Mouse (Mus musculus) Patski (cell line): Measurements from ENCODE around the gene Emilin3. TPM values are rescaled to one million over a fixed set of nuclear protein-coding genes. Genes with fewer than 3 reads are reported as not detected.

ENCODE experiments used
- ATAC-seq: fragments of 100-300 bp; one replicate; pipeline ENCODE4 v1.8.0; 2021
- CTCF ChIA-PET: fragments of 350-600 bp; sonication (Branson Sonifier 250); formaldehyde crosslinking; loops from one replicate; lab custom pipeline; 2022; ENCODE audit warnings: inconsistent platforms; lab: Charles Lee
- POLR2A ChIA-PET: fragments of 350-600 bp; sonication (Branson Sonifier 250); formaldehyde crosslinking; loops from one replicate; lab custom pipeline; 2022; ENCODE audit warnings: antibody characterized with exemption, inconsistent platforms; lab: Charles Lee
- DNase-seq: peaks from one replicate; pipeline ENCODE4 v3.0.0-alpha.2; 2011; ENCODE audit warnings: low read depth, low spot score
- H3K27me3 ChIP-seq: fragments of 371-371 bp; one replicate; pipeline ENCODE4 v1.5.1; 2021
- CTCF ChIP-seq: fragments of 100-300 bp; IDR thresholded peaks from one replicate; pipeline ENCODE4 v1.5.1; 2021
- in situ Hi-C: fragments of 300-500 bp; cut with MboI; formaldehyde crosslinking; loops from 3 replicates; pipeline ENCODE4 v1.11.1; 2018; ENCODE audit warnings: low pct_unique_long_range_greater_than_20kb, mixed read lengths
- polyA plus RNA-seq: library from polyadenylated mRNA; unstranded; gene quantifications from one replicate; pipeline ENCODE4 v1.2.3, GENCODE M21; 2021

Emilin3 gene
- polyA plus RNA-seq, 1 experiment from 2014 or later, result not detected

DNA sequence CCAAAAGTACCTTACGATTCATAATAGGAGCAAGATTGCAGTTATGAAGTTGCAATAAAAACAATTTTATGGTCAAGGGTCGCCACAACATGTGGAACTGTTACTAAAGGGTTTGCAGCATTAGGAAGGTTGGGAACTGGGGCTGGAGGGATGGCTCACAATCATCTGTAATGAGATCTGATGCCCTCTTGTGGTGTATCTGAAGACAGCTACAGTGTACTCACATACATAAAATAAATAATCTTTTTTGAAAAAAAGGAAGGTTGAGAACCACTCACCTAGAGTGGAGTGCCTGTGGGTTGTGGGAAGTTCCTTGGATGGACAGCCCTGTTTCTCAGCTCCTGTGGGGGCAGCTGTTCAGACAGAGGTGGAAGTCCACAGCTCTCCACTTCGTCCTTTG lies 30.3 kb upstream of the Emilin3 start:
- DNase-seq (no peak), ATAC-seq (no peak)
- ChIA-PET CTCF (interaction anchor here (1.4 to 2.3 kb wide), 2 partner anchors 10 to 14 kb away, joined by 7 to 8 read pairs; no protein-coding TSS in a partner anchor), POLR2A (no interaction called here)
- TF ChIP-seq CTCF, result no peak
- H3K27me3 ChIP-seq, result no peaks in the 10 kb centered on the region
- in situ Hi-C loops, result no loop called here

- H3K27me3 ChIP-seq, result no peaks in the 10 kb centered on the region
- ChIA-PET CTCF (interaction anchor here (1.1 to 2.3 kb wide), 4 partner anchors 15 to 242 kb away, joined by 3 to 8 read pairs (median 3); no protein-coding TSS in a partner anchor), POLR2A (interaction anchor here (0.7 kb wide), 1 partner anchor 14 kb away, joined by 3 read pairs; no protein-coding TSS in a partner anchor)
- in situ Hi-C loops, result no loop called here
- no peak for ATAC-seq
- no peak for DNase-seq
- no peak for TF ChIP-seq CTCF
These were observed 29.0 kb upstream of the Emilin3 start for GRCm38 (mm10) chr2:160940930-160941709.

DNA sequence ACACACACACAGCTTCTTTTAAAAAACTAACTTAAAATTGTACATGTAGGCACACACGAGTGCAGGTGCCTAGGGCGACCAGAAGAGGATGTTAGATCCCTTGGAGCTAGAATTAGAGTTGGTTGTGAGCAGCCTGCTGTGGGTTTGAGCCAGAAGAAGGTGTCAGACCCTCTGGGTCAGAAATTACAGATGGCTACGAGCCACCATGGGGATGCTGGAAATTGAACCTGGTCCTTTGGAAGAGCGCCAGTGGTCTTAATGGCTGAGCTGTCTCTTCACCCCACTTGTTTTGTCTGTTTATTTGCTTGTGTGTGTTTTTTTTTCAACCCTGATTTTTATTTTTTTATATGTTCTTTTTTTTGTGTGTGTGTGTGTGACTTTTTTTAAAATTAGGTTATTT lies 22.3 kb upstream of the Emilin3 start:
- CTCF ChIA-PET, result interaction anchor here (0.7 kb wide), 1 partner anchor 22 kb away, joined by 3 read pairs; no protein-coding TSS in a partner anchor

GRCm38 (mm10) chr2:160933890-160934289 lies 21.8 kb upstream of the Emilin3 start:
- DNase-seq (no peak), ATAC-seq (no peak)
- no peak for TF ChIP-seq CTCF
- POLR2A ChIA-PET, result no interaction called here
- CTCF ChIA-PET, result interaction anchor here (0.7 kb wide), 1 partner anchor 22 kb away, joined by 3 read pairs; no protein-coding TSS in a partner anchor
- peaks cover 9% of the 10 kb centered on the region for H3K27me3 ChIP-seq
- in situ Hi-C loops, result no loop called here

More for the DNA sequence above, 22.3 kb upstream of the Emilin3 start:
- DNase-seq, result no peak
- in situ Hi-C loops, result no loop called here
- no peak for TF ChIP-seq CTCF
- POLR2A ChIA-PET, result no interaction called here
- ATAC-seq, result no peak
- peaks cover 9% of the 10 kb centered on the region for H3K27me3 ChIP-seq

DNA sequence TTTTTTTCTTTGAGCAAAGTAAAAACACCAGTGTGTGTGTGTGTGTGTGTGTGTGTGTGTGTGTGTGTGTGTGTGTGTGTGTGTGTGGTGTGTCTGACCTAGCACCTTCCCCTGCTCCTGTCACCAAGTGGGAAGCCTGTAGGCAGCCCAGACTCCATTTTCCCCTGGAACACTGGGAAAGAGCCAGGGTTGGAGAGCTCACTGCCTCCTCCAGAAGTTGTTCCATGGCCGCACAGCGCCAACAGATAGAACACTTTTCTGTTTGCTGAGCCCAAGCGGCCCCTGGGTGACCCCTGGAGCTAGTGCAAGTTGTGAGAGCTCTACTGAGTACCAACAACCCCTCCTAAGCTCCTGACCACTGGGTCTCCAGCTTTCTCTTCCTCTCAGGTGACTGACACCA lies 20.9 kb upstream of the Emilin3 start:
- no peak for ATAC-seq
- POLR2A ChIA-PET, result interaction anchor here (0.7 kb wide), 1 partner anchor 31 kb away, joined by 5 read pairs; no protein-coding TSS in a partner anchor
- in situ Hi-C loops, result no loop called here

DNA sequence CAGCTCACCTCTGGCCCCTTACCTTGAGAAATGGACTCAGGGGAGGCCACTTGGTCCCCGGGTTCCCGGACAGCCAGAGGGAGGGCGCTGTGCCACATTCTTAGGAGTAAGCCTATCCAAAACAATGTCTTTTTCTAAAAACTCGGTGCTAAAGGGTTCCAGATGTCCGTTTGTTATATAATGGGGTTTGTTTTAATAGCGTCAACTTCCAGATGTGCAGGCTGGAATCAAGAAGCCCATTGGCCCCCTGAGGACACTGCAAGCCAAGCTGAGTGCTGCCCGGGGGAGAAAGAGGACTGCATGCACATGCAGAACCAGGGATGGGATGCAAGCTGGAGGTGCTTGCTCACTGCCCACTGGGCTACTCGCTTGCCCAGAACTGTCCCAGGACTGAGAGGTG lies 20.2 kb upstream of the Emilin3 start:
- ChIA-PET CTCF (no interaction called here), POLR2A (no interaction called here)
- H3K27me3 ChIP-seq, result peaks cover 9% of the 10 kb centered on the region
- no peak for ATAC-seq
- TF ChIP-seq CTCF, result no peak
- no peak for DNase-seq
- in situ Hi-C loops, result no loop called here

More for the DNA sequence above, 20.9 kb upstream of the Emilin3 start:
- peaks cover 9% of the 10 kb centered on the region for H3K27me3 ChIP-seq
- CTCF ChIA-PET, result no interaction called here
- no peak for DNase-seq
- no peak for TF ChIP-seq CTCF

DNA sequence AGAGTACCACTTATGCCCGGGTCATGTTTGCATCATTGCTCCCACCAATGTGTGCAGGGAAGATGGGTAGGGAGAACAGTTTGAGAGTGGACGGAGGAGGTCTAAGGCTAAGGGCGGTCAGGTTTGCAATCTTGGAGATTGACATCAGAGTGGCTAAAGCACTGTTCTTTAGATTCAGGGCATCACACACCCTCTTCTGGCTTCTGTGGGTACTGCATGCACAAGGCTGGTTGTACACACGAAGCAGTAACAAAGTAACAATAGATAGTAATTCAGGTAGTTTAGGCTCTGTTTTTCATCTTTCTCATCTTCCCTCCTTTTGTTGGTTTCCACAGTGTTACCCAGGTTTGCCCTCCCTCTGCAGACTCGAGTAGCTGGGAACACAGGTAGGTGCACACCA lies 19.2 kb upstream of the Emilin3 start:
- TF ChIP-seq CTCF, result no peak
- peaks cover 9% of the 10 kb centered on the region for H3K27me3 ChIP-seq
- DNase-seq (no peak), ATAC-seq (no peak)
- ChIA-PET POLR2A (no interaction called here), CTCF (no interaction called here)
- in situ Hi-C loops, result no loop called here

DNA sequence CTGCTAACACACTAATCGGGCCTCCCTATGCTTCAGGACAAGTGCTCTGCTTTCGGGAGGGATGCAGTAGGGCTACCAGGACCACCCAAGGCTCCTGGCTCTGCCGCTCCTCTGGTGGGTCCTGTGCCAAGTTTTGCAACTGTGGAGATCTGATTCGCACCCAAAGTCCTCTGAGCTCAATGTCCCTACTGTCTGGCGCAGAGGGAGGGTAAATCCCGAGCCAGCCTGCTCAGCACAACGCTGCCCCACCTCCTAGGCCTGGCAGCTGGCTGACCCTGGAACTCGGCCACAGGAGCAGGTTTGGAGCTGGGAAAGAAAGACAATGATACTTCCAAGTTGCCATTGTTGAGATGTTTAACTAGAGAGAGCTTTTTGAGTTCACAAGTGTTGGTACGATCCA lies 13.1 kb upstream of the Emilin3 start:
- no peak for ATAC-seq
- peaks cover 5% of the 10 kb centered on the region for H3K27me3 ChIP-seq
- no peak for TF ChIP-seq CTCF
- ChIA-PET POLR2A (no interaction called here), CTCF (no interaction called here)
- in situ Hi-C loops, result no loop called here
- DNase-seq, result no peak

DNA sequence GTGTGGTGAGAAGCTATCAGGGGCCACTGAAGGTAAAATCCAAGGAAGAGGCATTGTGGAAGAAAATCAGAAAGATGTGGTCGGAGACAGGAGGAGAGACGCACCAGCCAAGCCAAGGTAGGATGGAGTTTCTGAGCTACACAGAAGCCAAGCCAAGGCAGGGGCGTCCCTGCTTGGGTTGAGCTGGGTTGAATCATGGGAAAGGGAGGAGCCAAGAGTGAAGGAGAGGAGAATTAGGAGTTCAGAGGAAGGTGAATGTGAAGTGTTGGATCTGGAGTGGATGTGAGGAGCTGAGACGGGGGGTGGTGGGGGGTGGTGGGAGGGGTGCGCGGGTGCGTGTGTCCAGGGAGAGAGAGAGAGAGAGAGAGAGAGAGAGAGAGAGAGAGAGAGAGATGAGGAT lies 9.2 kb upstream of the Emilin3 start:
- peaks cover 13% of the 10 kb centered on the region for H3K27me3 ChIP-seq
- ATAC-seq (no peak), DNase-seq (no peak)
- in situ Hi-C loops, result no loop called here
- POLR2A ChIA-PET, result interaction anchor here (0.8 kb wide), 1 partner anchor 164 kb away, joined by 4 read pairs; no protein-coding TSS in a partner anchor
- CTCF ChIA-PET, result no interaction called here
- TF ChIP-seq CTCF, result no peak

GRCm38 (mm10) chr2:160918930-160919215 lies 6.7 kb upstream of the Emilin3 start:
- peaks cover 25% of the 10 kb centered on the region for H3K27me3 ChIP-seq
- no peak for TF ChIP-seq CTCF
- ATAC-seq (no peak), DNase-seq (no peak)
- ChIA-PET CTCF (no interaction called here), POLR2A (no interaction called here)
- in situ Hi-C loops, result no loop called here

DNA sequence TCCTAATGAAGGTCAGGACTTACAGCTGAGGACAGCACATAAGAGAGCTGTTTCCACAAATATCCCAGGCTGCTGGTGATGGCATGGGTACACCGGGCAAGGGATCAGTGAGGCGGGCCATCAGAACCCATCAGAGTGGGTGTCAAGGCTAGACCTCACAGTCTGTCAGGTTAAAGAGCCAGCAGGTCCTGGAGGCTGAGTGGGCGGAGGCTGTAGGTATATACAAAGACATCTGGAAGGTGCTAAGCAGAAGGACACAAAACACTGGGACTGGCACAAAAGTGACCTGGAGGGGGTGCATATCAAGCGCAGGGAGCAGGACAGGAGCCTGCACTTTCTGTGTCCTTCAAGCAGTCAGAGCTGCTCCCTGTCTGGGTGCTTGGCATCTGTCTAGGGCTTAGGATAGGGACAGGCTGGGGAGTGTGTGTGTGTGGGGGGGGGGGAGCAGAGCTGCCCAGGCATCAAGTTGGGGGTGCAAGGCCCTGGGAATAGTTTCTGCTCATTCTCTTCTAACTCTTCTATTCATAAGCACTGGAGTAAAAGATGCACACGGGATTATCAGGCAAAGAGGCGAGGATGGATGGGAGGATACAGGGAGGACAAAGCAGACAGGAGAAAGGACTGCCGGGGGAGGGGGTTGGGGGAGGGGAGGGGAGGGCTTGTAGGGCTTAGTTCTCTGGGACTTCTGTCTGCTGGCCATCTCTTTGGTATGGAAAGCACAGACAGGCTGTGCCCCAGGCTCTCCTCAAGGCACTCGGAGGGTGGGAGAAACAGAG lies 6.2 kb upstream of the Emilin3 start:
- ATAC-seq (no peak), DNase-seq (no peak)
- peaks cover 28% of the 10 kb centered on the region for H3K27me3 ChIP-seq
- no peak for TF ChIP-seq CTCF
- ChIA-PET POLR2A (no interaction called here), CTCF (no interaction called here)
- in situ Hi-C loops, result no loop called here
